Mouse (Mus musculus): Measurements from ENCODE around the gene Skint1. TPM values are rescaled to one million over a fixed set of nuclear protein-coding genes. Genes with fewer than 3 reads are reported as not detected.
"Not testable (repeated sequence)": the region's sequence is repeated elsewhere in the genome, so short reads cannot be mapped to it uniquely, and the experiment has no call there.

Skint1 gene
- total RNA-seq (2021), result not detected
- long read RNA-seq, experiment 1, result 0 reads
- long read RNA-seq, experiment 2, result 0 reads

DNA sequence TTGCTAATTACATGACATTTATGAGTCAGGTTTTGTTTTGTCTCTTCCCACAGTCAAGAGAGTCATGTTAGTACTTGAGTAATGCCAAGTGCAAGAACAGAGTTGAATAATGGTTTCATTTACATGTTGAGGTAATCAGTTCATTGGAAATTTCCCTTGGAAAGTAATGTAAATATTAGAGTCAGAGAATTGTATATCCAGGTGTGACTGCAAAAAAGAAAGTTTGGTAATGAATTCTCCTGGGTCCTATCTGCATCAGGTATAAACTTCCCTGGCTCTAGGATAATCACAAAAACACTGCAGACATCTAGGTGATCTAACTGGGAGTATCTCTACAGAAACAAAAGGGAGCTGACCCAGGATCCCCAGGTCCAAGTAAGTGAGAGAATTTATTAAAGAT is at the start of gene Skint1:
Gene Skint1, plus strand, starts transcription at position 301 of the 400 bp plus-strand sequence.
- DNase-seq, result no peak

- DNase-seq, result no peak
Measured at GRCm38 (mm10) chr4:111961309-111961708, 44.8 kb upstream of the Skint1 start.

DNA sequence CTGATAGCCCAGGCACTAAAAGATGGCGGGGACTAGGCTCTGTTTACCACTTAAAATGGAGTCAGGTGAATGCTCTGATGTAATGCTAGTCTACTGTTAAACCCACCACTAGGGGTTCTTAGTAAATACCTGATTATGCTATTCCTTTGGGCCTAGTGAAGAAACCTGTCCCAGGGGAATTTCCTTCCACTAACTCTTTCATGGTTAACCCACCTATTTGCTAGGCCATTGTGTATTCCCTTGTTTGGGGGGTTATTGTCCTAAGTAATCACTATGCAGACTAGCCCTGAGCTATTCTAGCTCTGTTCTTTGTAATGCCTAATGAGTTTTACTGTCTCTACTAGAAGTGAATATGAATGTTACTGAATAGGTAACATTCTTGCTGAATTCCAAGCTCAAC is 42.8 kb upstream of the Skint1 start:
- DNase-seq, result not testable (repeated sequence)

GRCm38 (mm10) chr4:111963669-111964068 is 42.4 kb upstream of the Skint1 start:
- no peak for DNase-seq

GRCm38 (mm10) chr4:111972623-111973022 is 33.4 kb upstream of the Skint1 start, which contains the start of gene Skint7:
Gene Skint7, plus strand, starts transcription at chr4:111972923.
- DNase-seq, result no peak

DNA sequence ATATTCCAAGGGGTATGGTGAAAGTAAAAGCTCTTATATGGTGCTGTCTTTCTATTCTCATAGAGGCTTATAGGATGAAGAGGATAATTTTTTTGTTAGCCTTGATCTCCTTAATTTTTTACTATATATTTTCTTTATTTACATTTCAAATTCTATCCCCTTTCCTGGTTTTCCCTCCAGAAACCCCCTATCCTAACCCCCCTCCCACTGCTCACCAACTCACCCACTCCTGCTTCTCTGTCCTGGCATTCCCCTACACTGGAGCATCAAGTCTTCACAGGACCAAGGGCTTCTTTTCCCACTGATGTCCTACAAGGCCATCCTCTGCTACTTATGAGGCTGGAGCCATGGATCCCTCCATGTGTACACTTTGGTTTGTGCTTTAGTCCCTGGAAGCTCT is 65.6 kb downstream of the Skint1 start, which contains the start of gene Skint4:
Gene Skint4, plus strand, starts transcription at position 301 of the 400 bp plus-strand sequence.
- no peak for DNase-seq

Other genes starting within 250 kb of the Skint1 start
- not detected for gene Slc5a9, start 103.4 kb upstream of the Skint1 start, total RNA-seq (2021)
- gene Skint8, start 86.9 kb upstream of the Skint1 start, total RNA-seq (2021), result not detected
- not detected for gene Skint7, start 33.3 kb upstream of the Skint1 start, total RNA-seq (2021)
- not detected for gene Skint4, start 65.7 kb downstream of the Skint1 start, total RNA-seq (2021)
- under 1 TPM in 1 of 2 experiments, not detected in 1; 0.06 TPM for gene Skint3, start 226.0 kb downstream of the Skint1 start, total RNA-seq (2021)